Mouse (Mus musculus): ENCODE measurements around the gene Foxo1. TPM values are rescaled to one million over a fixed set of nuclear protein-coding genes. Genes with fewer than 3 reads are reported as not detected.

Foxo1 gene
- polyA plus RNA-seq, 1 experiment from 2014 or later, result 6.9 TPM

GRCm38 (mm10) chr3:52393171-52393570 is 125.0 kb downstream of the Foxo1 start:
- Histone ChIP-seq H3K27ac (no peak overlapping the region), H3K27me3 (no peaks in the 10 kb centered on the region), H3K9me3 (replicated peaks) (no peaks in the 10 kb centered on the region), H3K4me3 (replicated peaks) (no peak overlapping the region), H3K36me3 (no peaks in the 10 kb centered on the region), H3K4me1 (peaks cover 7% of the 10 kb centered on the region; the same call in 1 of the 2 replicates), H3K4me2 (no peak overlapping the region), H3K9ac (no peak overlapping the region)
- WGBS, result 55% methylated on average over 10 of the region's 10 CpGs
- no peak for ATAC-seq (replicated peaks; ENCODE audit: low FRiP score)

GRCm38 (mm10) chr3:52396121-52396731 is 128.1 kb downstream of the Foxo1 start:
- Histone ChIP-seq H3K27me3 (no peaks in the 10 kb centered on the region), H3K9ac (no peak overlapping the region), H3K4me3 (replicated peaks) (no peak overlapping the region), H3K4me1 (peaks cover 25% of the 10 kb centered on the region), H3K36me3 (no peaks in the 10 kb centered on the region), H3K4me2 (no peak overlapping the region), H3K27ac (no peak overlapping the region), H3K9me3 (replicated peaks) (no peaks in the 10 kb centered on the region)
- ATAC-seq (replicated peaks; ENCODE audit: low FRiP score), result no peak
- WGBS, result 86% methylated on average over 13 of the region's 13 CpGs

GRCm38 (mm10) chr3:52396951-52397615 is 128.9 kb downstream of the Foxo1 start:
- H3K27me3 ChIP-seq, result no peaks in the 10 kb centered on the region
- 50% methylated on average over 10 of the region's 10 CpGs for WGBS

GRCm38 (mm10) chr3:52397961-52398360 is 129.8 kb downstream of the Foxo1 start:
- H3K9me3 ChIP-seq (replicated peaks), result no peaks in the 10 kb centered on the region
- H3K27ac ChIP-seq, result no peak overlapping the region
- no peak overlapping the region for H3K4me3 ChIP-seq (replicated peaks)
- 75% methylated on average over 8 of the region's 8 CpGs for WGBS
- H3K9ac ChIP-seq, result no peak overlapping the region
- H3K36me3 ChIP-seq, result no peaks in the 10 kb centered on the region
- H3K4me1 ChIP-seq, result peaks cover 31% of the 10 kb centered on the region
- H3K27me3 ChIP-seq, result no peaks in the 10 kb centered on the region
- no peak for ATAC-seq (replicated peaks; ENCODE audit: low FRiP score)
- no peak overlapping the region for H3K4me2 ChIP-seq

More at GRCm38 (mm10) chr3:52396951-52397615, 128.9 kb downstream of the Foxo1 start:
- H3K36me3 ChIP-seq, result no peaks in the 10 kb centered on the region
- no peak for ATAC-seq (replicated peaks; ENCODE audit: low FRiP score)
- H3K9me3 ChIP-seq (replicated peaks), result no peaks in the 10 kb centered on the region
- no peak overlapping the region for H3K9ac ChIP-seq
- no peak overlapping the region for H3K4me3 ChIP-seq (replicated peaks)
- peaks cover 31% of the 10 kb centered on the region for H3K4me1 ChIP-seq
- H3K4me2 ChIP-seq, result no peak overlapping the region
- H3K27ac ChIP-seq, result no peak overlapping the region

- H3K9me3 ChIP-seq (replicated peaks), result no peaks in the 10 kb centered on the region
- ATAC-seq (replicated peaks; ENCODE audit: low FRiP score), result no peak
- no peak overlapping the region for H3K27ac ChIP-seq
- peaks cover 40% of the 10 kb centered on the region for H3K4me1 ChIP-seq
- H3K4me2 ChIP-seq, result peak overlapping the region; percentile 67
- H3K27me3 ChIP-seq, result no peaks in the 10 kb centered on the region
- WGBS, result 14% methylated on average over 19 of the region's 19 CpGs
- no peaks in the 10 kb centered on the region for H3K36me3 ChIP-seq
- H3K9ac ChIP-seq, result no peak overlapping the region
- peak overlapping the region; percentile 29 for H3K4me3 ChIP-seq (replicated peaks)
Measured at GRCm38 (mm10) chr3:52400284-52401161, 132.4 kb downstream of the Foxo1 start.

DNA sequence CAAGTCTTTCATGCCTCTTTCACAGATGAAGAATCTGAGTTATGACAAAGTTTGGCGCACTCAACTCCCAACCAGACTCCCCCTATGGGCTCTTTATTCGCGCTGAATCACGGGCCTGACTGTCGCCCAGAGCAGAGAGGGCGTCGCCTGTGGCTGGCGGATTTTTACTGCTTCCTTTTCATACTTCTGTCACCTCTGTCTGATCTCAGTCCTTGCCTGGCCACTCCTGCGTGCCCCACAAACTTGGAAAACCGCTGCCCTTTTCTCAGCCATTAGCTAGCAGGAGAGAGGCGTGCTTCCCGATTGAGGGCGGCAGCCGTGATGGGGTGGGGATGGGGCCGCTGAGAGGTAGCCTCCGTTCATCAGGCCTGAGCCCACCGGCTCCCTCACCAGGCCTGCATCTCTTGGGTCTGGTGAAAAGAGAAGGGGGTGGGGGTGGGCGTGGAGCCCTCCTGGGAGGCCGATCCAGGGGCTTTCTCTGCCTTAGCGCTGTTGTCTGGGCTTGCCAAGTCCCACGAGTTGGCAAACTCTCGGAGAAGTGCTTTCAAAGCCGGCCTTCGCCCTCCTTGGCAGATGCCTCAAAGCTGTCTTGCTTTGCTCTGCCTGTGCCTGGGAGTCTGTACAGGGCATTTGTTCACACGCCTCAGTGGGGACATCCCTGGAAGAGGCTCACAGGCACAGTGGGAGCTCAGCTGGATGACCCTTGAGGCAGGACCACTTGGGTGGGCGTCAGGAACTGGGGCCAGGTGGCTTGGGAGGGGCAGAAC is 133.2 kb downstream of the Foxo1 start:
- Histone ChIP-seq H3K27me3 (no peaks in the 10 kb centered on the region), H3K36me3 (no peaks in the 10 kb centered on the region), H3K27ac (no peak overlapping the region), H3K4me1 (peaks cover 40% of the 10 kb centered on the region), H3K4me3 (replicated peaks) (peak overlapping the region; percentile 29), H3K4me2 (peak overlapping the region; percentile 67), H3K9ac (0 out of 2 replicates have a peak overlapping the region, but pooled peaks have one; percentile 29), H3K9me3 (replicated peaks) (no peaks in the 10 kb centered on the region)
- ATAC-seq (replicated peaks; ENCODE audit: low FRiP score), result peak; percentile 54; the same call in 1 of the 2 replicates
- WGBS, result 2% methylated on average over 26 of the region's 26 CpGs

Other genes with a start within 250 kb of the Foxo1 start
- 6.2 and 7.8 TPM in 2 replicates for gene Maml3, start 163.3 kb upstream of the Foxo1 start, polyA plus RNA-seq (2015; fragmentation: Nextera tagmentation; extraction: Ambion mirVana)